Mouse (Mus musculus) embryo, embryonic 11 days (tissue): ENCODE measurements around the gene Ampd2.

Source experiments
- DNase-seq: peaks from one replicate; pipeline ENCODE4 v3.0.0-alpha.2; 2015

The Ampd2 gene

DNA sequence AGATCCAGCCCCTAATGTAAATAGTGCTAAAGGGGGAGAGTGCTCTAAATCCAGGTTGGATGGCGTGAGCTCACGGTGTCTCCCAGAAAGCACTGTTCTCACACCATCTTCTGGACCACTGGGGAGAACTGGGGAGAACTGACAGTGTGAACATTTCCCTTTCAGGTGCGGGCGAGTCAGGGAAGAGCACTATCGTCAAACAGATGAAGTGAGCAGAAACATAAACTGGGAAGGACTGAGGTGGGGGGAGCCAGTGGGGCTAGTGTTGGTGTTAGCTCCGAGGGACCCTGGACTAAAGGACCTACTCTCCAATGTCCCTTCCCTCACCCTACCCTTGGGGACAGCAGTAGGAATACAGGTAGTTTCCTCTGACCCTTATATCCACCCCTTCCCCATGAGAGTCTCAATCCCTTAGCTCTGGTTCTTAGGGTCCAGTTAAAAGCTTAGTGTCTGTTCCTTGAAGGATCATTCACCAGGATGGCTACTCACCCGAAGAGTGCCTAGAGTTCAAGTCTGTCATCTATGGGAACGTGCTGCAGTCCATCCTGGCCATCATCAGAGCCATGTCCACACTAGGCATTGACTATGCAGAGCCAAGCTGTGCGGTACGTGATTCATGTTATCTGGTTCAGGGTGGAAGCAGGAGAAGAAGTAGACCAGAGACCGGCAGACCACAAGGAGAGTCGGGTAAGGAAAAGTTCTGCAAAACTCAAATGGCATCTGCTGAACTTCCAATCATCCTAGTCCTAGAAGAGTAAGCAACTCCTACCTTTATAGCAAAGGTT is 8.7 kb upstream of the Ampd2 start:
- no peak for DNase-seq

DNA sequence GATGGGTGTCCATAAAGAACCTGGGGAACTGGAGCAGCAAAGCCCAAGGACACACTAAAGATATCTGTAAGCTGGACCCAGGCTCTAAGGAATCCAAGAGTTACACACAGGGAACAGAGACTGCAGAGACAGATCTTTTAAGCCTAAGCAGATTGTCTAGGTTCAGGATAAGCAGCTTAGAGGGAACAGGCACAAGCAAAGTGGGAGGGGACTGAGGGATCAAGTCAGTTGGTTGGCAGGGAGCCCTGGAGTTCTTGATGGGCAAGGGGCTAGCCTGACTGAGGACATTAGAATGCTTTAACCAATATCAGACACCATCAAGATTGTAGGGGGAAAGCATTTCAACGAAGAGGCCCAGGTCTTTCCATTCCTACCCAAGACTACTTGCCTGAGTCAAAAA is 7.7 kb upstream of the Ampd2 start:
- no peak for DNase-seq

- DNase-seq = no peak
Measured at GRCm38 (mm10) chr3:108093306-108093705, 6.9 kb upstream of the Ampd2 start.

DNA sequence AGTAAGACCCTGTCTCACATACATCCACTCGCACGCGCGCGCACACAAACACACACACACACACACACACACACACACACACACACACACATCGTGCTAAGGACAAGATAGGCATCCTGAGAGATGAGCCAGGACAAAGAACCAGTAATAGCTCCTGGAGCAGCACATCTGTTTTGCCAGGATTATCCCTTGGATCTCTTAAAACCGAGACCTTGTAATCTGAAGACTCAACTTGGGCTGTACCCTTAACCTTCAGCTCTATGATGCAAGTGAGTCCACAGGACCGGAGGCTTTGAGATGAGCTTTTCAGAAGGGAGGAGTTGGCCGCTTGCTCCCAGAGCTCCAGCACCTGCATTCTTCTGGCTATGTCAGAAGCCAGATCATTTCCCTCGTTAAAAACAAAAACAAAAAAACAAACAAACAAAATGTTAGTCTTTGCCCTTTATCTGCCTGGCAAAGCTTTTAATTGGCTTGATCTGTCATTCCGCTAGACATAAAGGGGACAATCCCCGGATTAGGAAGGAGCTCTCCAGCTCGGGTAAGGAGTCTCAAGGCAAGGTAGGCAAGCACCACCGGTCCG is 6.2 kb upstream of the Ampd2 start, which contains the start of gene Gnat2:
TSS of gene Gnat2 (plus strand) at position 254 of the 580 bp plus-strand sequence.
- DNase-seq = no peak

GRCm38 (mm10) chr3:108092030-108092429 is 5.6 kb upstream of the Ampd2 start:
- DNase-seq = no peak

DNA sequence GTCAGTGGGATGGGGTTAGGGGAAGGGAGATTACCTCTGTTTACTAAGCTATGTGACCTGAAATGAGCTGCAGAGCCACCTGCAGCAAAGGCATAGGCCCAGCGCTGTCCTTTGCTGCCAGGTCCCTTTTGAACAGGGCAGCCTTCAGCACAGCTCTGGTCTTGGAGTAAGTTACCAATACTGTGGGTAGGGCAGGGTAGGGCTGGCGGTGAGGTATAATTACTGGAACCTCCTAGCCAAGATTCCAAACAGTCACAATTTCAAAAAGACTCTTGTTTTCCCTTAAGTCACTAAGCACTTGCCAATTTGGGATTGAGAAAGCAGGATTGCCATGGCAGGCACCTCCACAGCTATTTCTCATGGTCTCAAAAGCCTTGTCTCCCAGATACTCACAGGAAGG is 4.1 kb upstream of the Ampd2 start:
- DNase-seq = no peak

GRCm38 (mm10) chr3:108089916-108090315 is 3.5 kb upstream of the Ampd2 start:
- DNase-seq = no peak

DNA sequence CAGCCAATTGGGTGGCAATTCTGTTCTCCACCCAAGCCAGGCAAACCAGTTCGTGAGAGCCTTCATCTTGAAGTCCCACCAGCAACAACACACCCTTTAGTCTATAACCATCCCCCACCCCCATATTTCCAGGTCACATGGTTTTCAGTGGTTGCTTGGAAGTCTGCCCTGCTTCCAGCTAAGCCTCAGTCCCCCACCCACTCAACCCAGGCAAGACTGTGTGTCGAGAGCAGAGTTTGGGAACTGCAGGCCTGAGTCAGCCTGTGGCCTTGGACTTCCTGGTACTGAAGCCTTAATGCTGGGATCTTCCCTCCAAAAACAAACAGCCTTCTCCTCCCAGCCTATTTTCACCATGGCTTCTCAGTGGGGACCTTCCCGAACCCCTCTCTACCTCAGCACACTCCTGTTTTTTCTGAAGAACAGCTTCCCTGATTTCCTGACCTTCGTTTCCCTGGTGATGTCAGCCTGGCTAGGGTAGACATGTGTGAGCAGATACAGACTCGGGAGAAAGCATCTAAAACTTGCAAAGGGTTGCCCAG is 2.5 kb upstream of the Ampd2 start:
- DNase-seq = no peak

- no peak for DNase-seq
Measured at GRCm38 (mm10) chr3:108087329-108087728, 878 bp upstream of the Ampd2 start.

DNA sequence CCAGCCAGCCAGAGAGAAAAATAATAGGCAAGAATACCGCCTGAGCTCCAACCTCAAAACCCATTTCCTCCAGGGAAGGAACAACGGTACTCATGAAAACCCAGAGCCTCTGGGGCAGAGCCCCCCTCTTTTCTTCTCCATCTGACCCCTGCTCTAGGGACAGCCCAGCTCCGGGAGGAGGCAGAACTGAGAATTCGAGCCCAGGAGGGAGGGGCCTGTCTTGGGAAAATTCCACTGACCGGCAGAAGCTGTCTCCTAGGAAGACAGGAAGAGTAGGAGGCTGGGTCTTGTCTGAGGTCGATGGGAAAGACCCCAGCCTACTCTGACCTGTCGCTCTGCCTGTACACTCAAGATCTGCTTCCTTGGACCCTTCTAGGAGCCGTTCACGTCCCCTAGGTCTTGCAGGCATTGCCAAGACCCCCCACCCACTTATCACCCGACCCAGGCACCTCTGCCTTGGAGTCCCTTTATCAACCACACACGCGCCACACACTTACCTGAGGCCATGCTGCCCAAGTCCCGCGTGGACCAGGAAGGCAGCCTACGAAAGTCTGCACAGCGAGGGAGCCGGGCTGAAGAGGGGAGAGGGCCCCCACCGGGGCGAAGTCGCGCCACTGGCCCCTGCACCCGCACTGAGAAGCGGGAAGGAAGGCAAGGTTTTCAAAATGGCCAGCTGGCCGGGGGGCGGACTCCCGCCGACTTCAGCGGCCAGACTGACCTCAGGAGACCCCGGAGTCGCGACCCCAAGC is 556 bp downstream of the Ampd2 start:
- DNase-seq = peak; percentile 78

- DNase-seq = peak; percentile 95
Measured at GRCm38 (mm10) chr3:108085281-108085720, 1.1 kb downstream of the Ampd2 start.

DNA sequence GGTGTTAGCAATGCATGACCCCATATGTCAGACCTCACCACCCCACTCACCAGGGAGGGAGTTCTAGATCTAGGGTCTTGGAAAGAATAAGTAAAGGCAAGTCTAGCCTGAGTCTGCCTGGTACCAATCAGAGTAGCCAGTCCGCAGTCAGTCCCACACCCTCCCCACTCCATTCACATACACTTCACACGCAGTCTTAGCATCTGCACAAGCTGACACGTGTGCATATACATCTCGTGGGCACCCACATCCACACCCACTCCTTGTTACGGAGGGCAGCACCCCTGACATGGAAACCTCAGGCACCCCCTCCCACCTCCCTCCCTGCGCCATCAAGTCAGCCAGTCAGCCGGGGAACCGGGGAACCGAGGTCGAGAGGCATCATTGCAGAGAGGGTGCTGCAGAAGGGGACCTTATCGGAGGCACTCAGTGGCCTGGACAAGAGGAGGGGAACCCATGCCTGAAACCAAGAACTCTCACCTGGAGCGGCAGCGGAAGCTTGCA is 1.6 kb downstream of the Ampd2 start:
- DNase-seq = no peak

- no peak for DNase-seq
Measured at GRCm38 (mm10) chr3:108083904-108084407, 2.5 kb downstream of the Ampd2 start.

DNA sequence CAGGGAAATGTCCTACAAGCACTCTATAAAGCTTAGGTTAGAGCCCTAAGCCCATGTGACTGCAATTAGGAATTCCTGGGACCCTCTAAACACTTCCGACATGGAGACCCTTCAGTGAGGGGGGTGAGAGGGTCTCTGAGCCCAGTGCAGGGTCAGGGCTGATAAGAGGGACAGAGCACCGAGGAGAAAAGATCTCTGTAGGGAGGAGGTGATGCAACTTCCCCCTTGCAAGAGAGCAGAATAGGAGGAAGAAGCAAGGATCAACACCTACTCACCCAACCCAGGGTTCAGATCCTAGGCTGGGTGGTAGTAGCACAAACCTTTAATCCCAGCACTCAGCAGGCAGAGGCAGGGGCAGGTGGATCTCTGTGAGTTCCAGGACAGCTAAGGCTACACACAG is 3.3 kb downstream of the Ampd2 start:
- no peak for DNase-seq

DNA sequence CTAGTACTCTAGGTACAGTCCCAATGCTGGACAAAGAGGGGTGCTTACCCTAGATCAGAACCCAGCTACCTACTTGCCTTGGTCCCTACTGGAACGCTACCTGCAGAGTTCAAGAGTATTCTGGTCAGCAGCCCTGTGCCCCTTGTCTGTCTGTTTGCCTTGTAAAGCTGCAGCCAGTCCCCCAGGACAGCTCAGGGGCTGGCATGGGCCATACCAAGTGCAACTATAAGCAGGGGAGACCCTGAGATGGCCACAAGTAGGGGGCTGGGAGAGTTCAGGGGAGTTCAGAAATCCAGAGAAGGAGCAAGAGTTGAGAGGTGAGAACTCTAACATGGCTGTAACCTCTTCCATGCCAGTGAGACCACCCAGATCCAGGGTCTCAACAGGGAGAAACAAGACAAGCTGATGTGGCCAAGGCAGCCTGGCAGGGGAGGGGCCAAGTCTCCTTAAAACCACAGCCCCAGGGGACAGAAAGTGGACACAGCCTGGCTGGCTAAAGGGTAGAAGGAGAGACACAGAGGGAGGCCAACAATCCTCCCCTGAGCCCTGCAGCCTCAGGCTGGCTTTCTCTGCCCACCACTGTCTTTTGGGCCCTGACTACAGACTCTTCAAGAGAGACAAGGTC is 4.1 kb downstream of the Ampd2 start:
- no peak for DNase-seq

DNA sequence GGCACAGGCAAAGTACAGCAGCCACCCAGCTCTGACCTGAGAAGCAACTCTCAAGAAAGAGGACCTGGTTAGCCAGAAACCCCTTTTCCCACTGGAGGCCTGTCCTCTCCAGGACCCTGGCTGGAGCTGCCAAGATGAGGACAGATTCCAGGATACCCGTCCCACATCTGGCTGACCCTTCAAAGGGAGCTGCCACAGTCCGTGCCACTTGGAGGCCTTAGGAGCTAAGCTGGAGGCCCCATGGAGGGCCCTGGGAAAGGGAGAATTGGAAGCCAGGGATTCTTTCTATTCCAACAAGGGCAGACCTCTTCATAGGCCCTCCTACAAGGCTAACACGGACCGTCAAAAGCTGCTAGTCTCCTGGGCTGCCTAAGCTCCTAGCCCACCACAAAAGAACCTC is 4.8 kb downstream of the Ampd2 start:
- no peak for DNase-seq

GRCm38 (mm10) chr3:108076836-108077235 is 9.6 kb downstream of the Ampd2 start:
- DNase-seq = no peak

- no peak for DNase-seq
Measured at GRCm38 (mm10) chr3:108072983-108073569, 13.4 kb downstream of the Ampd2 start.

GRCm38 (mm10) chr3:108070295-108071293 is 15.9 kb downstream of the Ampd2 start:
- peak; percentile 42 for DNase-seq

DNA sequence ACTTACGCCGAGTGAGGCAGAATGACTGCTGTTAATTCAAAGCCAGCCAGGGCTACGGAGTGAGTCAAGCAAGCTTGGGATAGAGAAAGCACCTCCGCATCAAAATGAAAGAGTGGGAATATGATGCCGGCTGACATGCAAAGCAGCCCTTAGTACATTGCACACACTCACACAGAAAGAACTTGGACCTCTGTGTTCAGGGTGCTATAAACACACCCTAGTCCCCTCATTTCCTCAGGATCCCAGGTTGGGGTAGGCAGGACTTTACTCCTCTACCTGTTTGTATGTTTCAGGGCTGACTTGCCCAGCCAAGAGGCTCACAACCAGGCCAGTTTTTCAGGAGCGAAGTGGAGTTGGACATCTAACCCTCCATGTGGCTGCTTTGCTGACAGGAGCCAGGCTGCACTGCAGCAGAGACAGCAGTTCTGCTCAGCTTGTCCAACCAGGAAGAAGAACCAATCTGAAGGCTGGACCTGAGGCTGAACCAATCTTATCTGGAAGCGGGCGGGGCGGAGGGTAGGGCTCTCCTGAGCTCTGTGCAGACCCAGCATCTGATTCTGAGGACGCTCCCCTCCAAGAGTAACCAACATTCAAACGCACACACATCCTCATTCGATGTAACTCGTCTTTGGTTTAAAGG is 17.1 kb downstream of the Ampd2 start:
- no peak for DNase-seq
